Mouse (Mus musculus): ENCODE measurements at regions not wholly inside any gene's neighbourhood (a gene's known extent, or its start where the extent isn't known, plus 50 kb on each side); places are given as distances from the start of the nearest gene placed in this dataset.

- no peak for TF ChIP-seq POLR2A (IDR thresholded peaks at IDR 0.05; ENCODE audit: borderline replicate concordance, insufficient read depth, low read length)
- no peak for TF ChIP-seq CTCF (IDR thresholded peaks at IDR 0.05; ENCODE audit: borderline replicate concordance, insufficient read depth, low read depth, low read length)
Measured at GRCm38 (mm10) chr13:45156223-45156622, 77.7 kb downstream of the Gm9817 start.
